Mouse (Mus musculus) lung, adult 2 months (tissue): Measurements from ENCODE around the gene Thsd7b. TPM values are rescaled to one million over a fixed set of nuclear protein-coding genes. Genes with fewer than 3 reads are reported as not detected.

Experiments
- DNase-seq: peaks from one replicate; pipeline ENCODE4 v3.0.0; 2022
- H3K4me1 ChIP-seq: fragments of 200-500 bp; 2 replicates; pipeline ENCODE4 v1.6.1; 2011; ENCODE audit warnings: low read length; ENCODE audit not compliant: control insufficient read depth, insufficient read depth
- H3K4me3 ChIP-seq: fragments of 200-500 bp; replicated peaks from 2 replicates; pipeline ENCODE3; 2011; ENCODE audit warnings: low read depth, mild to moderate bottlenecking, control low read depth, low read length; ENCODE audit errors: extremely low read depth
- CTCF ChIP-seq: fragments of 200-500 bp; IDR thresholded peaks from 2 replicates; pipeline ENCODE4 v1.5.1; 2011; ENCODE audit warnings: mild to moderate bottlenecking, low read length, control low read depth; ENCODE audit not compliant: insufficient read depth
- POLR2A ChIP-seq: fragments of 200-500 bp; IDR thresholded peaks from 2 replicates; pipeline ENCODE4 v1.6.1; 2011; ENCODE audit warnings: low read depth, mild to moderate bottlenecking, control low read depth, low read length, borderline replicate concordance; ENCODE audit errors: extremely low read depth
- WGBS: fragments of 180-500 bp; shearing (Covaris S2); methylation state at CpG from one replicate; pipeline ENCODE4 v1.1.7; 2018; 5-methylcytosine and 5-hydroxymethylcytosine counted together
- polyA plus RNA-seq: library from polyadenylated mRNA; depleted of rRNA; stranded (reverse); fragments of >200 nt; gene quantifications from 2 replicates; pipeline ENCODE4 v1.2.3, GENCODE M21; 2012

Thsd7b gene
- polyA plus RNA-seq, 1 experiment, result 0.20 TPM

- TF ChIP-seq CTCF (no peak), POLR2A (no peak)
- no peak for DNase-seq
- Histone ChIP-seq H3K4me1 (no peaks in the 10 kb centered on the region), H3K4me3 (no peak overlapping the region)
- WGBS, result 76% methylated on average over 4 of the region's 4 CpGs
Observed at GRCm38 (mm10) chr1:129363368-129363767, 90.3 kb downstream of the Thsd7b start.

- H3K4me1 ChIP-seq, result no peaks in the 10 kb centered on the region
- no peak for DNase-seq
- TF ChIP-seq CTCF (no peak), POLR2A (no peak)
- H3K4me3 ChIP-seq, result no peak overlapping the region
Observed at GRCm38 (mm10) chr1:129364828-129365227, 91.7 kb downstream of the Thsd7b start.

GRCm38 (mm10) chr1:129365590-129365989 lies 92.5 kb downstream of the Thsd7b start:
- no peak for DNase-seq
- TF ChIP-seq CTCF (no peak), POLR2A (no peak)
- H3K4me1 ChIP-seq, result no peaks in the 10 kb centered on the region
- H3K4me3 ChIP-seq, result no peak overlapping the region
- 50% methylated on average over 1 of the region's 1 CpGs for WGBS

GRCm38 (mm10) chr1:129386479-129386878 lies 113.4 kb downstream of the Thsd7b start:
- TF ChIP-seq CTCF (no peak), POLR2A (no peak)
- DNase-seq, result no peak
- Histone ChIP-seq H3K4me3 (no peak overlapping the region), H3K4me1 (no peaks in the 10 kb centered on the region)

GRCm38 (mm10) chr1:129411584-129411983 lies 138.5 kb downstream of the Thsd7b start:
- Histone ChIP-seq H3K4me3 (no peak overlapping the region), H3K4me1 (no peaks in the 10 kb centered on the region)
- TF ChIP-seq CTCF, result no peak
- TF ChIP-seq POLR2A, result no peak
- no peak for DNase-seq
- WGBS, result 85% methylated on average over 1 of the region's 1 CpGs

GRCm38 (mm10) chr1:129421581-129421980 lies 148.5 kb downstream of the Thsd7b start:
- no peak for DNase-seq
- no peak for TF ChIP-seq POLR2A
- no peak for TF ChIP-seq CTCF
- Histone ChIP-seq H3K4me1 (no peaks in the 10 kb centered on the region), H3K4me3 (no peak overlapping the region)

GRCm38 (mm10) chr1:129464414-129464813 lies 191.3 kb downstream of the Thsd7b start:
- 74% methylated on average over 2 of the region's 2 CpGs for WGBS
- no peak for DNase-seq

GRCm38 (mm10) chr1:129473504-129473903 lies 200.4 kb downstream of the Thsd7b start:
- Histone ChIP-seq H3K4me1 (no peaks in the 10 kb centered on the region), H3K4me3 (no peak overlapping the region)
- DNase-seq, result no peak
- 79% methylated on average over 7 of the region's 7 CpGs for WGBS
- TF ChIP-seq POLR2A (no peak), CTCF (no peak)

More at GRCm38 (mm10) chr1:129464414-129464813, 191.3 kb downstream of the Thsd7b start:
- TF ChIP-seq CTCF (no peak), POLR2A (no peak)
- no peak overlapping the region for H3K4me3 ChIP-seq
- no peaks in the 10 kb centered on the region for H3K4me1 ChIP-seq

- Histone ChIP-seq H3K4me3 (no peak overlapping the region), H3K4me1 (no peaks in the 10 kb centered on the region)
- no peak for DNase-seq
- WGBS, result 65% methylated on average over 5 of the region's 5 CpGs
- TF ChIP-seq POLR2A (no peak), CTCF (no peak)
Observed at GRCm38 (mm10) chr1:129484266-129485031, 211.3 kb downstream of the Thsd7b start.

GRCm38 (mm10) chr1:129491136-129491535 lies 218.0 kb downstream of the Thsd7b start:
- no peak for DNase-seq
- TF ChIP-seq CTCF (no peak), POLR2A (no peak)
- H3K4me3 ChIP-seq, result no peak overlapping the region
- WGBS, result 83% methylated on average over 3 of the region's 3 CpGs
- H3K4me1 ChIP-seq, result no peaks in the 10 kb centered on the region

- 77% methylated on average over 1 of the region's 1 CpGs for WGBS
- TF ChIP-seq CTCF (no peak), POLR2A (no peak)
- no peaks in the 10 kb centered on the region for H3K4me1 ChIP-seq
- H3K4me3 ChIP-seq, result no peak overlapping the region
- no peak for DNase-seq
Observed at GRCm38 (mm10) chr1:129493929-129494328, 220.8 kb downstream of the Thsd7b start.
